Mouse (Mus musculus) lung, postnatal 4 days (tissue): ENCODE measurements around the gene Phospho2.

ENCODE experiments used
- DNase-seq, 2 experiments: peaks; one replicate each; pipeline ENCODE4 v3.0.0; 2021

The Phospho2 gene

DNA sequence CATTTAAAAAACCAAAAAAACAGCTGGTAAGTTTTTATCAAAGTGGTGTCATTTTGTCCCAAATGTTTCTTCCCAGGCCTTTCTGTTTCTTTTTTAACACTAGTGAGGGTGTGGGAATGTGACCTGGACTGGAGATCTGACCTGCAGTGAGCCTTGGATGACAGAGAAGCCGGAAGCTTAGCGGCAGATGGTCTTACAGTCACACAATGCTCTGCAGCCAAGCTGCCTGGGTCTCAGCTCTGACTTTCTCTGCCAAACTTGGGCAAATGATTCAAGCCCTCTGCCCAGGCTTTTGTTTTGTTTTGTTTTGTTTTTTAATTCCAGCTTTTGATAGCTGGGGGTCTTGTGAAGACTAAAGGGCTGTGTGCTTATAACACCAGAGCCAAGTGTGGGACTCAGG, 37.0 kb downstream of the Phospho2 start:
- peak in 1 of 2 experiments; percentile 66 for DNase-seq

DNA sequence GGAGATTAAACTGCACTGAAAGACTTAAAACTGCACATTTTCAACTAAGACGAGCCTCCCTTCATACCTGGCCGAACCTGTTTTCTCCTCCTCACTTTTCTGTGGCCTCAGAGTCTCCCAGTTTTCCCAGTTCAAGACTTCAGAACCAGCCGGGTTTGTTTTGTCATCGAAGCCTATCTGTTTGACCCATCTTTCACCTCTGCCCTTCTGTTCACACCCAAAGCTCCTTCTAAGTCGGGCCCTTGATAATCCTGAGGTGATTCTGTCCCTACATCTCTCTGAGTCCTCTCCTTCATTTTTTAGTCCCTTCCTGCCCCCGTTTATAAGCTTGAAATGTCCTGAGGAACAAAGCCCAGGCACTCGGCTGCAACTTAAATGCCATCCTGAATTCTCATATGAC, 38.6 kb downstream of the Phospho2 start:
- DNase-seq: no peak

DNA sequence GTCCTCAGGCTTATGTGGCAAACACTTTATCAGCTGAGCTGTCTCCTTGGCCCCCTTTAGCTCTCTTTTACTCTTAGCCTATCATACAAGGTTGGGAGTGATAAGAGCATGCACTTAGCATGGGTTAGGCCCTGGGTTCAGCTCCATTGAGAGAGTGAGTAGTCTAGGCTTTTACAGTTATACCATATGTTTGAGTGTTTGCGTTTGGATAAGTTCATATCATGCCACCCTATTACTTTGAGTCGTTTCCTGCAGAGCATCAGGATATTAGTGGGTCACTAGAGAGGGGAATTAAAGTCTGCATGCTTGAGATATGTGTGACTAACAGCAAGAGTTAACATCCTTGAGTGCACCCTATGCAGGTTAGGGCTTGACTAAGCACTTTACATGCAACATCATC, 40.3 kb downstream of the Phospho2 start:
- DNase-seq: no peak

DNA sequence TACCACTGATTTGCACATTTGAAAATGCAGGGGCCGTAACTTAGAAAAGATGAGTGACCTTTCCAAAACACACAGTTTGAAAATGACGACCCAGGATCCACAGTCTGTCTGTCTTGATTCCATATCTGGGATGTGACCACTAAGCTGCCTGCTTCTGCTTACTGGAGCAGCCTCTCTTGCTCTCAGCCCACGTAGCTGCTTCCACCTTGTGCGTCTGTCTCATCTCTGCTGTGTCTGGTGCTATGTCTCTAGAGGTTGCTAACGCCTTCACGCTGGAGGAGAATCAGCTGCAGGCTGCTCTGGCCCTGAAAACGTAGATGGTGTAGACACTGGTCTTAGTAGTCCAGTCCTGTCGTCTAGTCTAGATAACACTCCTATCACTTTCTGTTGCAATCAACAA, 40.7 kb downstream of the Phospho2 start:
- no peak for DNase-seq

DNA sequence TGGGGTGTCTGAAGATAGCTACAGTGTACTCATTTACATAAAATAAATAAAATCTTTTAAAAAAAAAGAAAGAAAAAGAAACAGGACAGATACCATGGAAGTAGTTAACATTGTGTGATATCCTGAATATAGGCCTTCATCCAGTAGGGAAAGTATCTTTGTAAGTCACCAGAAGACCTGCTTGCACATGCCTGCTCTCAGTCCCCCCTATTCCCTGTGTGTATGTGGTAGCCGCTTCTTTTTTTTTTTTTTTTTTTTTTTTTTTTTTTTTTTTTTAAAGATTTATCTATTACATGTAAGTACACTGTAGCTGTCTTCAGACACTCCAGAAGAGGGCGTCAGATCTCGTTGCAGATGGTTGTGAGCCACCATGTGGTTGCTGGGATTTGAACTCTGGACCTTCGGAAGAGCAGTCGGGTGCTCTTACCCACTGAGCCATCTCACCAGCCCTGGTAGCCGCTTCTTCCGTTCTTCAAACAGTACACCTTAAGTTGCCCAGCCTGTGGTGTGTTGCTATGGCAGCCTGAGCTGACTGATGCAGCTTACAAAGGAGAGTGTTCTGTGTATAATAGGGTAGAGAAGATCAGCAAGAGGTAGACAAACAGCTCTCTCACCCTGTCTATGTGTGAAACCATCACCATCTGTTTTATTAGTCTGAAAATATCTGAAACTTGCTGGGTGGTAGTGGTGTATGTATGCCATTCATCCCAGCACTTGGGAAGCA, 48.0 kb downstream of the Phospho2 start:
- DNase-seq: no peak

DNA sequence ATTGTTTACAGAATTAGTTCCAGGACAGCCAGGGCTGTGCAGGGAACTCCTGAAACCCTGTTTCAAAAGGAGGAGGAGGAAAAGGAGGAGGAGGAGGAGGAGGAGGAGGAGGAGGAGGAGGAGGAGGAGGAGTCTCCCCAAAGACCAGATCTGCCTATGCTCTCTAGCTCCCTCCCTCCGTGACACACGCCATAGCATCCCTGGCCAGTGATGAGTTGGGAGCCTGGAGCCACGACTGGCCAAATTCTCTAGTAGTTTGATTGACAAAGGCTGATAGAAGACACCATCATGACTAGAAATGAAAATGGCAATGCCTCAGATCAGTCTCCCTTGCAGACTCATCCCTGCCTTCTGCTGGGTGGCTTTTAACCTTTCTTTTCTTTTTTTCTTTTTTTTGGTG, 48.6 kb downstream of the Phospho2 start:
- no peak for DNase-seq

DNA sequence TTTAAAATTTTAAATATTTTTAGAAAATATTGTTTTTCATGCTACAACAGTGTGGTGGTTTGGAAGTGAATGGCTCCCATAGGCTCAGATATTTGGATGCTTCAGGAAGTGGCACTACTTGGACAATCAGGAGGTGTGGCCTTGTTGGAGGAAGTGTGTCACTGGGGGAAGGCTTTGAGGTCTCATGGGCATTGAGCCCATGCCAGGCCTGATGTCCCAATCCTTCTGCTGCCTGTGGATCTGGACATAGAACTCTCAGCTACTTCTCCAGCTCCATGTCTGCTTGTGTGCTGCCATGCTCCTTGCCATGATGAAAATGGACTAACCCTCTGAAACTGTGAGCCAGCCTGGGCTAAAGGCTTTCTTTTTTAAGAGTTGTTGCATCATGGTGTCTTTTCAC, 49.3 kb downstream of the Phospho2 start:
- no peak for DNase-seq

DNA sequence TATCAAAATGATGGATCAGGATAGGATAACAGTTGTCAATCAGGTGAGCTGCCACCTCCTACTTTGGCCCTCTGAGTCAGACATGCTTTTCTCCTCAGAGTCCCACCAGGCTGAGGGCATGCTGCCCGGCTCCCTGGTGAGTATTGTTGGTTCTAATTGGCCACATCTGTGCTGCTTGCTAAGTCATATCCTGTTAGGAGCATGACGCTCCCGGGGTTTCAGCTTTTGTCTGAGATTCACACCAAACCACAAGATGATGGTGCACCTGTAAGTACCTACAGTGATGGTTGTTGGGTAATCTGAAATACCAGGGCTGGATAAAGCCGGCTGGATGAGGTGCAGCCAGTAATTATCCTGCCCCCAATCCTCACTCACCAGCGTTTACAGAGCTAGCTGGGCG, 50.8 kb downstream of the Phospho2 start:
- DNase-seq: no peak

DNA sequence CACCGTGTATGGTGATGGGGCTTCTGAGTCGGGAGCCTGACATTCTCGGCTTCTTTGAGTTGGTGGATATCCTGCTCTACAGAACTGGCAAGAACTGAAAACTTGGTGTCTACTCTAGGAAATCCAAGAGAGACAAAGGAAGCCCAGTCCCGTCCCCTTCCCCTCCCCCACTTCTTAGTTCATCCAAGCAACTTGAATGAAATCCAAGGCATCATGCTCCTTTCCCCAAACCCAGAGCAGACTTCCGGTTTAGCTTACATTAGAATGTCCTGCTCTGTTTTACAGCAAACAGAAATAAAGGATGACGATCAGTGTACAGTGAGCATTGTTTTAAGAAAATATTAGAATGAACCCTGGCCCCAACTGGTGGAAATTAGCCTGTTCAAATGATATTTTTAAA, 59.8 kb downstream of the Phospho2 start:
- no peak for DNase-seq
